Mouse (Mus musculus) Patski (cell line): ENCODE measurements around the gene Cfap74. TPM values are rescaled to one million over a fixed set of nuclear protein-coding genes. Genes with fewer than 3 reads are reported as not detected.
"Not testable (repeated sequence)": the region's sequence is repeated elsewhere in the genome, so short reads cannot be mapped to it uniquely, and the experiment has no call there.

Source experiments
- ATAC-seq: fragments of 100-300 bp; one replicate; pipeline ENCODE4 v1.8.0; 2021
- CTCF ChIA-PET: fragments of 350-600 bp; sonication (Branson Sonifier 250); formaldehyde crosslinking; loops from one replicate; lab custom pipeline; 2022; ENCODE audit warnings: inconsistent platforms; lab: Charles Lee
- POLR2A ChIA-PET: fragments of 350-600 bp; sonication (Branson Sonifier 250); formaldehyde crosslinking; loops from one replicate; lab custom pipeline; 2022; ENCODE audit warnings: antibody characterized with exemption, inconsistent platforms; lab: Charles Lee
- DNase-seq: peaks from one replicate; pipeline ENCODE4 v3.0.0-alpha.2; 2011; ENCODE audit warnings: low read depth, low spot score
- H3K27me3 ChIP-seq: fragments of 371-371 bp; one replicate; pipeline ENCODE4 v1.5.1; 2021
- CTCF ChIP-seq: fragments of 100-300 bp; IDR thresholded peaks from one replicate; pipeline ENCODE4 v1.5.1; 2021
- in situ Hi-C: fragments of 300-500 bp; cut with MboI; formaldehyde crosslinking; loops from 3 replicates; pipeline ENCODE4 v1.11.1; 2018; ENCODE audit warnings: low pct_unique_long_range_greater_than_20kb, mixed read lengths
- polyA plus RNA-seq: library from polyadenylated mRNA; unstranded; gene quantifications from one replicate; pipeline ENCODE4 v1.2.3, GENCODE M21; 2021

Gene Cfap74
- polyA plus RNA-seq, 1 experiment from 2014 or later, result 2.2 TPM

DNA sequence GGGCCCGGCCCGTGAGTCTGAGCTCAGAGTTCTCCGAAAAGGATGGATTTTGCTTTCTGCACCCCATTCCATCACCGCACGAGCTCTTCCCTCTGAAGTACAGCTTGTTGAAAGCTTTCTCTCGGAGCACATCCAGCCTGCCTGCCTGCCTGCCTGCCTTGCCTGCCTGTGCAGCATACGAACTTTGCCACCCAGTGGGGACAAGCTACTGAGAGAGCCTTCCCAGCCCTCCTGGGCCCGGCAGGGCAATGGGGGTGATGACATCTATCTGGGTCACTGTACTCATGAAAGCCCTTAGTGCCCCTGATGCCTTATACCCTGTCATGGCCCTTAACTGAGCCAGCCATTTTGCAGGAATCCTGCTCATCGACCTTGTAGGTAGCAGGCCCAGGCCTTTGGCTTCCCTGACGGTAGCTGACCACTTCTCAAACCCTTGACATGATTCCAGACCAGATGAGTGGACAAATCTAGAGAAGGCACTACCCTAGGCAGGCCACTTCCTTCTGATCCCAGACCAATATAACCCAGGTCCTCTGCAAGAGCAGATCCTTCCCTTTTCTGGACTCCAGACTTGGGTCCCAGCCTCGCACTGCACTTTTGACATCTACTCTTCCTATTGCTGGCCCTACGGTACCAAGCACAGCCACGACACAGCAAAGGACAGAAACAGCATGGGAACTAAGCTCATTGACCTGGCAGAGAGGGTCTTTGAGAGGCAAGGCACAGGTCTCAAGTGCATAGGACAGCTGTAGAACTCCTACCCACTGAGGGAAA lies 58.4 kb downstream of the Cfap74 start:
- no peak for TF ChIP-seq CTCF
- DNase-seq, result no peak
- in situ Hi-C loops, result loop anchor here (10.0 kb wide), 1 partner anchor 93 kb away; no protein-coding TSS in a partner anchor
- ChIA-PET POLR2A (no interaction called here), CTCF (no interaction called here)
- H3K27me3 ChIP-seq, result no peaks in the 10 kb centered on the region
- no peak for ATAC-seq

DNA sequence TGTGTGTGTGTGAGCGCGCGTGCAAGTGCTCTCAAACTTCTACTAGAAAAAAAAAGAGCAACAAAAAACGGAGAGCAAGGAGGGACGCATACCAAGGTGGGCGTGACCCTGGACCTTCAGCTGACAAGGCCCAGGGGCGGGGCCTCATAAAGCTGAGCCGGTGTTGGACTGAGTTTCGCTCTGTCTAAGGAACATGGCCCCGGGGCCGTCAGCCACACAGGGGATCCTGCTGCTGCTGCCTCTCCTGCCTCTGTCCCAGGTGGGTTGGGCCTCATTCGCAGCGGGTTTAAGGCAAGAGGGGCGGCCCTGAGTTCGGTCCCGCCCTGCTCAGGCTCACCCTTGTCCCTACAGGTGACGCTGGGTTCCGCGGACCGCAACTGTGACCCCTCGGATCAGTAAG lies 60.0 kb downstream of the Cfap74 start, which contains the start of gene Tmem52:
Tmem52 (plus strand) TSS at position 163 of the 400 bp plus-strand sequence.
- ATAC-seq, result no peak
- no peaks in the 10 kb centered on the region for H3K27me3 ChIP-seq
- in situ Hi-C loops, result loop anchor here (10.0 kb wide), 1 partner anchor 94 kb away; no protein-coding TSS in a partner anchor
- ChIA-PET POLR2A (no interaction called here), CTCF (no interaction called here)
- no peak for DNase-seq
- no peak for TF ChIP-seq CTCF

DNA sequence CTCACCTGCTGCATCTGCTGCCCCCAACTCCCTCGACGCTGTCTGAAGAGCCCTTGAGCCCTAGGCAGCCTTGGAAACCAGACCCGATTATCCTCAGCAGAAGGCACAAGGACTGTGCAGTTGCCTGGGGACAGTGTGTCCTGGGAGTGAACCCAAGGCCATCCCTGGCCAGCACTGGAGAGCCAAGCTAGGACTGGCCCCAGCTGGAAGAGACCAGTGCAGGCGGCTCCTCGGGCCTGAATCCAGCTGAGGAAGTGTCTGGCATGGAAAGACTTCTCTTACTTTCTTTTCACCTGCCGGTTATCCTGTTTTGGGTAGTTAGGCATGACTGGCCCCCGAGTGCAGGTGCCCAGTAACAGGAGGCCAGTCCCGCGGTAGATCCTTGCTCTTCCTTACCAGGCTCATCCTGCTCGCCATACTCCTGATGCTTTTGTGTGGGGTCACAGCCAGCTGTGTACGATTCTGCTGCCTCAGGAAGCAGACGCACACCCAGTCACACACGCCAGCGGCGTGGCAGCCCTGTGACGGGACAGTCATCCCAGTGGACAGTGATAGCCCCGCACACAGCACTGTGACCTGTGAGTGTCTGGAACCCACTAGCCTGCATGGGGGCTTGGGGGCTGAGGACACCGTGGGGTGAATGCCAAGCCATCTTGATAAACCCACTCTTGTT lies 60.7 kb downstream of the Cfap74 start:
- in situ Hi-C loops, result loop anchor here (10.0 kb wide), 1 partner anchor 95 kb away; no protein-coding TSS in a partner anchor
- H3K27me3 ChIP-seq, result no peaks in the 10 kb centered on the region
- ChIA-PET CTCF (no interaction called here), POLR2A (no interaction called here)
- no peak for TF ChIP-seq CTCF
- no peak for ATAC-seq
- DNase-seq, result no peak

DNA sequence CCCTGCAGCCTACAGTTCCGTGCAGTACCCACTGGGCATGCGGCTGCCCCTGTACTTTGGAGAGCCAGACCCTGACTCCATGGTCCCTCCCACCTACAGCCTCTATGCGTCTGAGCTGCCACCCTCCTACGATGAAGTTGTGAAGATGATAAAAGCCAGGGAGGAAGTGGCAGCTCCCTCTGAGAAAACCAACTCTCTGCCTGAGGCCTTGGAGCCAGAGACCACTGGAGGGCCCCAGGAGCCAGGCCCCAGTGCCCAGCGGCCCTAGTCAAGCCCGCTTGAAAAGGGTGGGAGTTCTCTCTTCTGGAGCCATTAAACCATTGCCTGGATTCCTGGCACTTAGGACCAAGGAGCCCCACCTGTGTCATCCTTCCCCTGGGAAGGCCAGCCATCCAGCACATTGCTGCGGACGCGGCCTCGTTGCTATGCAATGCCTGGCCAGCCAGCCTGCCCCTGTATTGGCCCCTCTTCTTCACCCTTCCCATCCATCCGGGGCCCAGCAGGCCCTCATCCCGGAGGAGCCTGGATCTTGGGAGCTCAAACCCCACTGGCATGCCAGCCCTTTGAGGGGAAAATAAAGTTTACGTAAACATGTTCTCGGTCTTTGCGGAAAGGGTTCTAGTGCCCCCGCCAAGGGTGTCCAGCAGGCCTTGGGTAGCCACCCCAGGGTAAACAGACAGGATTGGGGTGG lies 61.4 kb downstream of the Cfap74 start:
- POLR2A ChIA-PET, result no interaction called here
- no peak for TF ChIP-seq CTCF
- H3K27me3 ChIP-seq, result no peaks in the 10 kb centered on the region
- DNase-seq (no peak), ATAC-seq (no peak)
- CTCF ChIA-PET, result no interaction called here
- in situ Hi-C loops, result no loop called here

DNA sequence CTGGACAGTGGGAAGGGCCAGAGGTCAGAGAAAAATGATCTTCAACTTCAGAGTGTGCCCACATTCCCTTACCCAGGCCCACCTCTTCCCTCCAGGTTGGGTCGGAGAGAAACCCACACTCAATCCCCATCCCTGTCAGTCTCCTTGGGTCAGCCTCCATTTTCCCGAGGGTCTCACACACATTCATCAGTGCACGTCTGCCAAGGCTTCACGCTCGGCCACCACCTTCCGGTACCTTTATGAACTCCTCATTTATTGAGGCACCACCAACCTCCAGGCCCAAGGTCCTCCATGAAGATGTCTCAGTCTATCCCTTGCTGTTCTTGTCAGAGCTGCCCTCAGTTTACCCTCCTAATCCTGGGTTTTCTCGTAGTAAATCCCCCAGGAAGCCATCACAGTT lies 62.0 kb downstream of the Cfap74 start:
- no peak for ATAC-seq
- TF ChIP-seq CTCF, result no peak
- ChIA-PET POLR2A (no interaction called here), CTCF (no interaction called here)
- DNase-seq, result no peak
- in situ Hi-C loops, result no loop called here
- H3K27me3 ChIP-seq, result no peaks in the 10 kb centered on the region

DNA sequence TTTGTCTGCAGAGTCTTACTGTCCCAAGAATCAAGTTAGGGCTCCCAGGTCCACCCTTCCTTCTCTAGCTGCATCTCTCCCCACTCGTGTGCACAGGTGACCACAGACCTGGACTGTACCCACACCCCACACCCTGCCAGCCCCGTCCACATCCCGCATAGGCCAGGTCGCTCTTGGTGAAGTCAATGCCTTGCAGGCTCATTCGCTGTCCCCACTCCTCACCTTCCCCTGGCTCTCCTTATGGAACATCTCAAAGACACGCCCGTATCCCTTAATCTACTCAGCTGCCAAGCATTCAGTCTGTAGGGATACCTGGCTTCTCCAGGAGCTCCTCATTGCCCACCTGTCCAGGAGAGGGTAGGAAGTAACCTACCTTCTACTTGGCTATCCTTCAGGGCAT lies 62.4 kb downstream of the Cfap74 start:
- POLR2A ChIA-PET, result interaction anchor here (0.5 kb wide), 1 partner anchor 198 kb away, joined by 3 read pairs; no protein-coding TSS in a partner anchor
- ATAC-seq (no peak), DNase-seq (no peak)
- CTCF ChIA-PET, result no interaction called here
- no peaks in the 10 kb centered on the region for H3K27me3 ChIP-seq
- TF ChIP-seq CTCF, result no peak
- in situ Hi-C loops, result no loop called here

DNA sequence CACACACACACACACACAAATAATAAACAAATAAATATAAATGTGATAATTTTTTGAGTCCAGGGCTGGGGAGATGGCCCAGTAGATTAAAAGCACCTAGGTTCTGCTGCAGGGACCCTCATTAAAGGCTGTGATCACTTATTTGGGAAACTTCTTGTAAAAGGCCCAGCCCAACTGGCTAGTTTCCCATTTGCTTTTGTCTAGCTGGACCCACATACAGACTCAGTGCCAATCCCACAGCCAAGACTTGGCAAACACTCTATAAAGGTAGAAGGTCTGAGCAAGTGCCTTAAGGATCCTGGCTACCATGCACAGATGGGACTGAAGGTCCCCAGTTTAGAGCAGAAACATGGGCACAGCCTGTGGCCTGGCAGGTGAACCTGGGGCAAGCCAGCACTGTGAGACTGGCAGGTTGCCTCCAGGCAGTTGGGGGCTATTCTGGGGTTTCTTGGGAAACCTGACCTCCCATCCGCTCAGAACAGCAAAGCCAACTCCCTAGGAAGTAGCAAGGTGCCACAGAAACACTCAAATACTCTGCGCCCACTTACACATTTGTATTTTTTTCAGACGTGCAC lies 63.8 kb downstream of the Cfap74 start:
- ChIA-PET CTCF (no interaction called here), POLR2A (interaction anchor here (0.6 to 0.8 kb wide), 2 partner anchors 101 to 327 kb away, joined by 3 to 4 read pairs; no protein-coding TSS in a partner anchor)
- no peak for TF ChIP-seq CTCF
- no peaks in the 10 kb centered on the region for H3K27me3 ChIP-seq
- ATAC-seq (no peak), DNase-seq (no peak)
- in situ Hi-C loops, result no loop called here

DNA sequence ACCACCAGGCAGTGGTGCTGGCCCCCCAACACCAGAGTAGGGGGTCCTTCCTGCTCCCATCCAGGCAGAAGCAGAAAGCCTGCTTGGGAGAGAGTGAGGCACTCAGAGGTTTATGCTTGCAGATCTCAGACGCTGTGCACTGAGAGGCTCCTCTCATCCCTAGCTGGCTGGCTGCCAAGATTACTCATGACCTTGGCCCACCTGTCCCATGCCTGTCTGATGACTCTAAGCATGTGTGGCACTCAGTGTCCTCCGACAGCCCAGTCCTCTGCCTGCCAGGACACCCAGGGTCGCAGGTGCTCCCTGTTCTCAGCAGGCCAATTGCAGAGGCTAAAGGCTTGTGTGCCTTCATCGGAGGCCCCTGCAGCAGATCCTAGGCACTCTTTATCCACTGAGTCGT lies 64.3 kb downstream of the Cfap74 start:
- DNase-seq, result no peak
- ChIA-PET POLR2A (interaction anchor here (0.6 to 0.8 kb wide), 2 partner anchors 102 to 327 kb away, joined by 3 to 4 read pairs; no protein-coding TSS in a partner anchor), CTCF (no interaction called here)
- in situ Hi-C loops, result no loop called here
- no peaks in the 10 kb centered on the region for H3K27me3 ChIP-seq
- TF ChIP-seq CTCF, result no peak
- ATAC-seq, result no peak

DNA sequence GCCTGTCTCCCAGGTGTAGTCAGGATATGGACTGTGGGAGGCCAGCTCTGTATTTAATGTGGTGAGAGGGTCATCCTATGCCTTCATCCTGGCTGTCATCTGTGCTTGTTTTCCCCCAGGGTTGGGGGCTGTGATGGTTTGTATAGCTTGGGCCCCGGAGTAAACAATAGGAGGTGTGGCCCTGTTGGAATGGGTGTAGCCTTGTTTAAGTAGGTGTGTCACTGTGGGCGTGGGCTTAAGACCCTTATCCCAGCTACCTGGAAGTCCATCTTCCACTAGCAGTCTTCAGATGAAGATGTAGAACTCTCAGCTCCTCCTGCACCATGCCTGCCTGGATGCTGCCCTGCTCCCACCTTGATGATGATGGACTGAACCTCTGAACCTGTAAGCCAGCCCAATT lies 64.8 kb downstream of the Cfap74 start:
- ATAC-seq, DNase-seq, H3K27me3 ChIP-seq, POLR2A ChIA-PET, in situ Hi-C loops: not testable (repeated sequence)
- CTCF ChIA-PET, result interaction anchor here (1.4 kb wide), 1 partner anchor 106 kb away, joined by 4 read pairs; no protein-coding TSS in a partner anchor
